Mouse (Mus musculus): ENCODE data around the gene Ccdc73. TPM values are rescaled to one million over a fixed set of nuclear protein-coding genes. Genes with fewer than 3 reads are reported as not detected.

Gene Ccdc73
- total and polyA plus RNA-seq, 3 experiments, result 0.08 to 0.43 TPM; not detected in 1

DNA sequence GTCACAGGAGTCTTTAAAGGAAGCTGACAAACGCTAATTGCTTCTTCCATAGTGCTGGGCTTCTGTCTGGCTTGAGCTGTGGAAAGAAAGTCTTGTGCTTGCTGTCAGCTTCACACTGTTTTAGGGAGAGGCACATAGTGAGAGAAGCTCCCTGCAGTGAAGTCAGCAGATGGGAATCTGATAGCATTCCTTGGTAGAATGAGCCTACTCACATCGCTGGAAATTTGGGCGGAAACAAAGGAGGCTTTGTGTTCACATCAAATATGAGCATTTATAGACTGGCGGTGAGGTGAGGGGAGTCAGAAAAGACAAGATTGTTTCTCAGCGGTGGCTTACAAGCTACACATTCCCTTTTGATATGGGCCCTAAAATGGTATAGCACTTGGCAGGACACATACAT, 15.9 kb upstream of the Ccdc73 start:
- Histone ChIP-seq H3K9me3 (replicated peaks; ENCODE audit: insufficient read depth, low read length) (no peaks in the 10 kb centered on the region), H3K79me2 (ENCODE audit: control insufficient read depth, insufficient read depth, low read length, poor library complexity) (no peaks in the 10 kb centered on the region), H3K4me1 (ENCODE audit: control insufficient read depth in 1 of 2, insufficient read depth in 2 of 2, low read length in 2 of 2) (no peaks in the 10 kb centered on the region), H3K9ac (ENCODE audit: control insufficient read depth, low read depth, low read length, poor library complexity, severe bottlenecking) (no peak overlapping the region), H3K4me3 (ENCODE audit: control insufficient read depth in 1 of 2, insufficient read depth in 1 of 2, low read depth in 2 of 2, low read length in 2 of 2) (no peak overlapping the region), H3K27me3 (ENCODE audit: control insufficient read depth in 1 of 2, insufficient read depth in 2 of 2, low read length in 2 of 2) (peaks cover 7 to 12% of the 10 kb centered on the region in 2 experiments), H3K36me3 (ENCODE audit: control insufficient read depth in 1 of 2, insufficient read depth in 2 of 2, low read length in 2 of 2) (no peaks in the 10 kb centered on the region), H3K27ac (ENCODE audit: control insufficient read depth, low read depth, low read length) (no peak overlapping the region)
- DNase-seq (ENCODE audit: low read depth, low spot score), result no peak
- TF ChIP-seq SIN3A (IDR thresholded peaks at IDR 0.05; ENCODE audit: low read length) (no peak), ZKSCAN1 (IDR thresholded peaks at IDR 0.05; ENCODE audit: low read depth, low read length) (no peak), HCFC1 (IDR thresholded peaks at IDR 0.05; ENCODE audit: low read depth, low read length) (no peak), MEF2A (IDR thresholded peaks at IDR 0.05; ENCODE audit: extremely low read depth, insufficient replicate concordance, low read depth, low read length, poor library complexity, severe bottlenecking) (no peak), CHD2 (IDR thresholded peaks at IDR 0.05; ENCODE audit: low read length) (no peak), USF2 (IDR thresholded peaks at IDR 0.05; ENCODE audit: borderline replicate concordance in 1 of 2, insufficient read depth in 1 of 2, low read depth in 1 of 2, low read length in 2 of 2) (no peak), POLR2AphosphoS2 (IDR thresholded peaks at IDR 0.05; ENCODE audit: low read length) (no peak), NRF1 (IDR thresholded peaks at IDR 0.05; ENCODE audit: insufficient read depth, low read depth, low read length, poor library complexity, severe bottlenecking) (no peak), E2F4 (IDR thresholded peaks at IDR 0.05; ENCODE audit: borderline replicate concordance, low read depth, low read length) (no peak), MAX (IDR thresholded peaks at IDR 0.05; ENCODE audit: low read length) (no peak), KAT2A (conservative IDR thresholded peaks at IDR 0.05; ENCODE audit: low read depth, low read length) (no peak), NELFE (IDR thresholded peaks at IDR 0.05; ENCODE audit: low read depth, low read length) (no peak), RCOR1 (IDR thresholded peaks at IDR 0.05; ENCODE audit: low read depth, low read length) (no peak), SMC3 (IDR thresholded peaks at IDR 0.05; ENCODE audit: low read depth, low read length) (no peak)

DNA sequence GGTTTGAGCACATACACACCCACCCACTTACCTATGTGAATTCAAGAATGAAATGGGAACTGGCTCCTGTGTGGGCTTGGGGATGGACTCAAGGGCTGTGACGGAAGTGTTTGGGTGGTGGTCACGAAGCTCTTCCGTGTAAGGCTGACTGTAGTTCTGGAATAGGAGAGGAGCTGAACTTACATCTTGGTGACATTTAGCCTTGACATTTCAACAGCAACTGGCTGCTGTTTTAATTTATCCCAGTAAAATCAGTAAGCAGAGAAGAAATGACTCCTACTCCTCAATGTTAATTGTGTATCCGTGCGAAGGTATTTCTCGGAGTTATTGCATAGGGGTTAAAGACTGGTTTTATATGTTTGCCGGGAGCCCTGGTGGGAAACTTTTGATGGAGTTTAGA, 15.1 kb upstream of the Ccdc73 start:
- H3K4me3 ChIP-seq (ENCODE audit: control insufficient read depth in 1 of 2, insufficient read depth in 1 of 2, low read depth in 2 of 2, low read length in 2 of 2), result no peak overlapping the region
- no peaks in the 10 kb centered on the region for H3K4me1 ChIP-seq (ENCODE audit: control insufficient read depth in 1 of 2, insufficient read depth in 2 of 2, low read length in 2 of 2)
- no peaks in the 10 kb centered on the region for H3K36me3 ChIP-seq (ENCODE audit: control insufficient read depth in 1 of 2, insufficient read depth in 2 of 2, low read length in 2 of 2)
- no peak for DNase-seq (ENCODE audit: low read depth, low spot score)
- TF ChIP-seq USF2 (IDR thresholded peaks at IDR 0.05; ENCODE audit: borderline replicate concordance in 1 of 2, insufficient read depth in 1 of 2, low read depth in 1 of 2, low read length in 2 of 2) (no peak), GABPA (IDR thresholded peaks at IDR 0.05; ENCODE audit: low read depth, low read length) (no peak), ZKSCAN1 (IDR thresholded peaks at IDR 0.05; ENCODE audit: low read depth, low read length) (no peak), MAFK (IDR thresholded peaks at IDR 0.05; ENCODE audit: borderline replicate concordance, low read depth, low read length) (no peak), ZC3H11A (IDR thresholded peaks at IDR 0.05; ENCODE audit: low read depth, low read length) (no peak), MEF2A (IDR thresholded peaks at IDR 0.05; ENCODE audit: extremely low read depth, insufficient replicate concordance, low read depth, low read length, poor library complexity, severe bottlenecking) (no peak), GATA1 (IDR thresholded peaks at IDR 0.05; ENCODE audit: low read depth, low read length) (no peak), POLR2AphosphoS5 (IDR thresholded peaks at IDR 0.05; ENCODE audit: borderline replicate concordance, low read depth, low read length) (no peak)
- no peaks in the 10 kb centered on the region for H3K9me3 ChIP-seq (replicated peaks; ENCODE audit: insufficient read depth, low read length)
- no peak overlapping the region for H3K27ac ChIP-seq (ENCODE audit: control insufficient read depth, low read depth, low read length)
- H3K27me3 ChIP-seq (ENCODE audit: control insufficient read depth in 1 of 2, insufficient read depth in 2 of 2, low read length in 2 of 2), result peaks cover 7 to 15% of the 10 kb centered on the region in 2 experiments
- H3K9ac ChIP-seq (ENCODE audit: control insufficient read depth, low read depth, low read length, poor library complexity, severe bottlenecking), result no peak overlapping the region
- H3K79me2 ChIP-seq (ENCODE audit: control insufficient read depth, insufficient read depth, low read length, poor library complexity), result no peaks in the 10 kb centered on the region

Measured in MEL (cell line).